Mouse (Mus musculus): ENCODE data around the gene Acadl.

GRCm38 (mm10) chr1:66817865-66818315 lies 45.2 kb downstream of the Acadl start:
- TF ChIP-seq CTCF (IDR thresholded peaks at IDR 0.05), result no peak
- TF ChIP-seq EP300 (IDR thresholded peaks at IDR 0.05), result no peak

Measured in lung, postnatal 0 days (tissue).